Mouse (Mus musculus): Measurements from ENCODE around the gene Cst12.
"Not testable (repeated sequence)": the region's sequence is repeated elsewhere in the genome, so short reads cannot be mapped to it uniquely, and the experiment has no call there.

GRCm38 (mm10) chr2:148771397-148771796 lies 17.8 kb upstream of the Cst12 start, which contains the start of gene Cst11:
- not testable (repeated sequence) for TF ChIP-seq CTCF (conservative IDR thresholded peaks at IDR 0.05; ENCODE audit: low read length); NANOG (IDR thresholded peaks at IDR 0.05; ENCODE audit: borderline replicate concordance, low read length)
